In genomic region chr9:96259017-96259512, GRCm38 (mm10) we compare ENCODE assay signal across 7 mouse cellular contexts.
DNase-seq lines count a peak whose midpoint lies in the region; ATAC-seq and TF ChIP-seq lines count a peak whose summit lies in the region.

No protein-coding gene starts in this region.

- 0 out of 2 replicates have a peak overlapping the region, but pooled peaks have one; percentile 8 for H3K9ac ChIP-seq in stomach, embryonic 14.5 days (replicated peaks; ENCODE audit: low read depth, low read length)

- H3K9me3 ChIP-seq in stomach, embryonic 14.5 days (ENCODE audit: control insufficient read depth, low read depth, low read length) = no peaks in the 10 kb centered on the region

- DNase-seq in testis, postnatal 14 days (ENCODE audit: low spot score) = no peak
- DNase-seq in c-Kit-positive CD71-positive TER-119-negative erythroid progenitor cells, embryonic 14.5 days (ENCODE audit: low read depth) = peak; percentile 79
- DNase-seq in kidney, adult 8-10 months = peak; percentile 12 to 13
- DNase-seq in lung, postnatal 25 days (ENCODE audit: low spot score) = peak; percentile 7

- no peak for TF ChIP-seq CTCF in testis, adult 2 months (IDR thresholded peaks at IDR 0.05; ENCODE audit: control insufficient read depth, insufficient read depth, insufficient replicate concordance, low read depth, low read length)

- WGBS in stomach, embryonic 14.5 days = 7% methylated on average over 5 of the region's 5 CpGs

- peak overlapping the region; percentile 39 for H3K4me2 ChIP-seq in stomach, embryonic 14.5 days (replicated peaks; ENCODE audit: low read depth, low read length)

- H3K27me3 ChIP-seq in testis, adult 2 months (ENCODE audit: control insufficient read depth, insufficient read depth, low read length) = no peaks in the 10 kb centered on the region
- no peaks in the 10 kb centered on the region for H3K27me3 ChIP-seq in stomach, embryonic 14.5 days (ENCODE audit: control insufficient read depth, insufficient read depth, low read length)

- 0 out of 2 replicates have a peak overlapping the region, but pooled peaks have one; percentile 12 for H3K27ac ChIP-seq in testis, adult 2 months (ENCODE audit: control insufficient read depth, insufficient read depth, low read depth, low read length)
- no peak overlapping the region for H3K27ac ChIP-seq in stomach, embryonic 14.5 days (ENCODE audit: low read length)

- H3K4me3 ChIP-seq in testis, adult 2 months (ENCODE audit: control insufficient read depth, low read depth, low read length) = no peak overlapping the region; the same call in 1 of the 2 replicates
- peak overlapping the region; percentile 30 for H3K4me3 ChIP-seq in stomach, embryonic 14.5 days (ENCODE audit: low read depth, low read length)

- no peak for TF ChIP-seq POLR2A in testis, adult 2 months (IDR thresholded peaks at IDR 0.05; ENCODE audit: control insufficient read depth, low read depth, low read length)

- no peaks in the 10 kb centered on the region for H3K4me1 ChIP-seq in testis, adult 2 months (ENCODE audit: control insufficient read depth, insufficient read depth, low read length)
- H3K4me1 ChIP-seq in stomach, embryonic 14.5 days (ENCODE audit: control insufficient read depth, insufficient read depth, low read length) = 0 out of 2 replicates have a peak, but pooled peaks cover 2% of the 10 kb centered on the region

- H3K36me3 ChIP-seq in testis, adult 2 months (ENCODE audit: control insufficient read depth, insufficient read depth, low read length) = no peaks in the 10 kb centered on the region
- no peaks in the 10 kb centered on the region for H3K36me3 ChIP-seq in stomach, embryonic 14.5 days (ENCODE audit: control insufficient read depth, insufficient read depth, low read length)

- ATAC-seq in granulocyte monocyte progenitor cell, adult 5-6 weeks (replicated peaks; ENCODE audit: poor library complexity, severe bottlenecking) = peak; percentile 89
- ATAC-seq in stomach, embryonic 14.5 days (ENCODE audit: insufficient number of reproducible peaks, insufficient read depth, low FRiP score, low read depth) = no peak
